Mouse (Mus musculus): ENCODE measurements around the gene Psmd9. TPM values are rescaled to one million over a fixed set of nuclear protein-coding genes. Genes with fewer than 3 reads are reported as not detected.

The Psmd9 gene
- polyA plus RNA-seq, 1 experiment from 2014 or later = 73.5 TPM

Other genes with a start within 250 kb of the Psmd9 start
- gene Kdm2b, start 179.6 kb upstream of the Psmd9 start, polyA plus RNA-seq (2014; fragmentation: Nextera tagmentation; extraction: Ambion mirVana) = 59.9 and 67.6 TPM in 2 replicates
- gene Orai1, start 154.3 kb upstream of the Psmd9 start, polyA plus RNA-seq (2014; fragmentation: Nextera tagmentation; extraction: Ambion mirVana) = 10.1 and 12.7 TPM in 2 replicates
- gene Morn3, start 122.4 kb upstream of the Psmd9 start, polyA plus RNA-seq (2014; fragmentation: Nextera tagmentation; extraction: Ambion mirVana) = 0.77 and 1.0 TPM in 2 replicates
- 7.8 and 9.0 TPM in 2 replicates for gene Tmem120b, start 101.0 kb upstream of the Psmd9 start, polyA plus RNA-seq (2014; fragmentation: Nextera tagmentation; extraction: Ambion mirVana)
- 1.7 and 2.0 TPM in 2 replicates for gene Rhof, start 36.7 kb upstream of the Psmd9 start, polyA plus RNA-seq (2014; fragmentation: Nextera tagmentation; extraction: Ambion mirVana)
- 11.0 and 14.2 TPM in 2 replicates for gene Setd1b, start 27.2 kb upstream of the Psmd9 start, polyA plus RNA-seq (2014; fragmentation: Nextera tagmentation; extraction: Ambion mirVana)
- gene Hpd, start 13.3 kb downstream of the Psmd9 start, polyA plus RNA-seq (2014; fragmentation: Nextera tagmentation; extraction: Ambion mirVana) = not detected in 2 replicates
- 5.6 and 8.6 TPM in 2 replicates for gene Wdr66, start 82.7 kb downstream of the Psmd9 start, polyA plus RNA-seq (2014; fragmentation: Nextera tagmentation; extraction: Ambion mirVana)
- gene Bcl7a, start 174.4 kb downstream of the Psmd9 start, polyA plus RNA-seq (2014; fragmentation: Nextera tagmentation; extraction: Ambion mirVana) = 56.8 and 63.7 TPM in 2 replicates
- gene Mlxip, start 225.4 kb downstream of the Psmd9 start, polyA plus RNA-seq (2014; fragmentation: Nextera tagmentation; extraction: Ambion mirVana) = 16.8 and 18.2 TPM in 2 replicates